Mouse (Mus musculus): ENCODE results near the gene Rufy3. TPM values are rescaled to one million over a fixed set of nuclear protein-coding genes. Genes with fewer than 3 reads are reported as not detected.
A peak's percentile ranks its signal among the peaks of the same experiment; 100 is the strongest.

Rufy3 gene
- polyA plus RNA-seq, 1 experiment = 6.1 TPM

DNA sequence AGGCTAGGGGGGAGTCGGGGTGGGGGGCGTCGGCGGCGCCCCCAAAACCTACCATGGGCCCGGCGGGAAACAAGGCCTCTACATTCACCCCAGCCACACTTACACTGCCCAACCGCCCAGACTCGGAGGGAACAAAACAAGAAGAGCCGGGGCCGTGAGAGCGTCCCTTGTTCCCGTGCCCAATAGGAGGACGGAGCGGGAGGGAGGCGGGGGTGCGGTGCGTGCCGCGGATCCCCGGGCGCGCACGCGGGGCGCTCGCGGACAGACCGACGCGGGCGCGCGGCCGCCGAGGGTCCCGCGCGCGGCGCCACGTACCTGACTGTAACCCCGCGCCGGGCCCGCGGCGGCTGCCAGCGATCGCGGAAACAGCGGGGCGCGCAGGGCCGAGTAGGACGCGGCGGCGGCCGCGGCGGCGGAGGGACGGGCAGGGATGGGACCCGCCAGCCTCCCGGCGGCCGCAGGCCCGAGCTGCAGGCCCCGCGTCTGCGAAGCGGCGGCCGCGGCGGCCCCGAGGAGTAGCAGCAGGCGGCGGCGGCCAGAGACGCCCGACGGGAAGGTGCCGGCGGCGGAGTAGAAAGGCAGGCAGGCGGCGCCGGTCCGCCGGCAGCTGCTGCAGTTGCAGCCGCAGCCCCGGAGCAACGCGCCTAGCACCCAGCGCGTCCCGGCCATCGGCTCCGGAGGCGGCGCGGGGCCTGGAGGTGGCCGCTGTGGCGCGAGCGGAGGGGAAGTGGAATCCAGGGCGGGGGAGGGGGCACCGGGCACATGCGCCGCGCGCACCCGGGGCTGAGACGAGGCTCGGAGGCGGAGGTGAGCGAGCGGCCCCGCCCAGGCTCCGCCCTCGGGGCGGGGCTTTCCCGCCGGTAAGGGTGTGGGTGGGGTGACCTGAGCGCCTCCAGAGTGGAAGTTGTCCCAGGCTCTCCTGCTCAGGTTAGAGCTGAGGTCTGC lies 110.9 kb downstream of the Rufy3 start, which contains the start of gene Grsf1:
Gene Grsf1, minus strand, starts transcription at position 729 of the 945 bp plus-strand sequence.
- peak within 1 kb of the TSS; percentile 80 for H3K4me3 ChIP-seq (replicated peaks; ENCODE audit: control insufficient read depth, low read depth, low read length)
- WGBS = under 1% methylated on average over 118 of the region's 127 CpGs
- TF ChIP-seq POLR2A (IDR thresholded peaks at IDR 0.05; ENCODE audit: borderline replicate concordance, control insufficient read depth, low read depth, low read length) (peak; percentile 58; the same call in 1 of the 2 replicates), CTCF (IDR thresholded peaks at IDR 0.05; ENCODE audit: control insufficient read depth, insufficient read depth, low read length) (no peak)
- H3K4me1 ChIP-seq (ENCODE audit: control insufficient read depth, insufficient read depth, low read length) = no peaks in the 10 kb centered on the region
- peak within 1 kb of the TSS; percentile 93 for H3K27ac ChIP-seq (ENCODE audit: control insufficient read depth, insufficient read depth, low read depth, low read length, poor library complexity)

- H3K4me1 ChIP-seq (ENCODE audit: control insufficient read depth, insufficient read depth, low read length) = no peaks in the 10 kb centered on the region
- H3K27ac ChIP-seq (ENCODE audit: control insufficient read depth, insufficient read depth, low read depth, low read length, poor library complexity) = no peak overlapping the region
- H3K4me3 ChIP-seq (replicated peaks; ENCODE audit: control insufficient read depth, low read depth, low read length) = no peak overlapping the region
- TF ChIP-seq CTCF (IDR thresholded peaks at IDR 0.05; ENCODE audit: control insufficient read depth, insufficient read depth, low read length) = no peak
- no peak for TF ChIP-seq POLR2A (IDR thresholded peaks at IDR 0.05; ENCODE audit: borderline replicate concordance, control insufficient read depth, low read depth, low read length)
- 35% methylated on average over 7 of the region's 7 CpGs for WGBS
These were observed 114.1 kb downstream of the Rufy3 start for GRCm38 (mm10) chr5:88678929-88679328.

DNA sequence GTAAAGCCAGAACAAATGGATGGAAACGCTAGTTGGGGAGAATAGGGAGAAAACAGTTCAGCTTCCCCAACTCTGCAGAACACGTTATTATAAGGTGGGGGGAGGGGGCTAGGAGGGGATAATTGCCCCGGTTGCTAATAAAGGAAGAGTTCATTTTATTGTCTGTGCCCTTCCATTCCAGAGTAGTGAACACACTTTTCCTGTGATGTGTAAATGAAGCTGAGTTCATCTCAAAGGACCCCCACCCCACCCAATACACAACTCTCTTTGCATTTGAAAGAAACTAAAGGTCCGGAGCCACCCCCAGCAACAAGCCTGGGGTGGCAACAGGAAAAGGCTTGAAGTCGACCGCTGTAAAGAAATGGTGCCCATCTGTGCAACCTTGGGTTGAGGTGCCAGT lies 114.5 kb downstream of the Rufy3 start:
- no peak overlapping the region for H3K4me3 ChIP-seq (replicated peaks; ENCODE audit: control insufficient read depth, low read depth, low read length)
- TF ChIP-seq CTCF (IDR thresholded peaks at IDR 0.05; ENCODE audit: control insufficient read depth, insufficient read depth, low read length) = no peak
- TF ChIP-seq POLR2A (IDR thresholded peaks at IDR 0.05; ENCODE audit: borderline replicate concordance, control insufficient read depth, low read depth, low read length) = no peak
- H3K4me1 ChIP-seq (ENCODE audit: control insufficient read depth, insufficient read depth, low read length) = no peaks in the 10 kb centered on the region
- H3K27ac ChIP-seq (ENCODE audit: control insufficient read depth, insufficient read depth, low read depth, low read length, poor library complexity) = no peak overlapping the region
- WGBS = 62% methylated on average over 6 of the region's 6 CpGs

GRCm38 (mm10) chr5:88680567-88680966 lies 115.7 kb downstream of the Rufy3 start:
- Histone ChIP-seq H3K27ac (ENCODE audit: control insufficient read depth, insufficient read depth, low read depth, low read length, poor library complexity) (no peak overlapping the region), H3K4me1 (ENCODE audit: control insufficient read depth, insufficient read depth, low read length) (no peaks in the 10 kb centered on the region), H3K4me3 (replicated peaks; ENCODE audit: control insufficient read depth, low read depth, low read length) (no peak overlapping the region)
- 85% methylated on average over 6 of the region's 6 CpGs for WGBS
- TF ChIP-seq CTCF (IDR thresholded peaks at IDR 0.05; ENCODE audit: control insufficient read depth, insufficient read depth, low read length) = no peak
- no peak for TF ChIP-seq POLR2A (IDR thresholded peaks at IDR 0.05; ENCODE audit: borderline replicate concordance, control insufficient read depth, low read depth, low read length)

GRCm38 (mm10) chr5:88683706-88684105 lies 118.9 kb downstream of the Rufy3 start:
- no peaks in the 10 kb centered on the region for H3K4me1 ChIP-seq (ENCODE audit: control insufficient read depth, insufficient read depth, low read length)
- 78% methylated on average over 9 of the region's 9 CpGs for WGBS
- no peak overlapping the region for H3K27ac ChIP-seq (ENCODE audit: control insufficient read depth, insufficient read depth, low read depth, low read length, poor library complexity)
- H3K4me3 ChIP-seq (replicated peaks; ENCODE audit: control insufficient read depth, low read depth, low read length) = no peak overlapping the region
- TF ChIP-seq CTCF (IDR thresholded peaks at IDR 0.05; ENCODE audit: control insufficient read depth, insufficient read depth, low read length) (no peak), POLR2A (IDR thresholded peaks at IDR 0.05; ENCODE audit: borderline replicate concordance, control insufficient read depth, low read depth, low read length) (no peak)

DNA sequence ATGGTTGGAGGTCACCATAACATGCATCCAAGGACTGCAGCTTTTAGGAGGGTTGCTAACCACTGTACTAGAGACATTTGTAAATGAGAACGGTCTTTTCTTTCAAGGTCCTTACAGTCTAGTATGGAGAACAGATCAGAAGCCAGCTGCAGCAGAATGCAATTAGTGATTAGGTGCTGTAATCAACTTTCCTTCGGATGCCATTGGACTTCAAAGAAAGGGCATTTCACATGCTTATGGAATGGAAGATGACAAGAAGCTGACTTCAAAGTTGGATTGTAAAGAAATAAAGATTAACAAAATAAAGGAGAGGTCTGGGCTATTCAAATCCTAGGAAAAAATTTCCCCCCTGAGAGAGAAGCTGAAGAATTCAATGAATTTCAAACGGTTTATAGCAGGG lies 119.4 kb downstream of the Rufy3 start:
- 37% methylated on average over 3 of the region's 3 CpGs for WGBS
- no peak for TF ChIP-seq POLR2A (IDR thresholded peaks at IDR 0.05; ENCODE audit: borderline replicate concordance, control insufficient read depth, low read depth, low read length)
- TF ChIP-seq CTCF (IDR thresholded peaks at IDR 0.05; ENCODE audit: control insufficient read depth, insufficient read depth, low read length) = no peak

GRCm38 (mm10) chr5:88685306-88685705 lies 120.5 kb downstream of the Rufy3 start:
- TF ChIP-seq POLR2A (IDR thresholded peaks at IDR 0.05; ENCODE audit: borderline replicate concordance, control insufficient read depth, low read depth, low read length) (no peak), CTCF (IDR thresholded peaks at IDR 0.05; ENCODE audit: control insufficient read depth, insufficient read depth, low read length) (no peak)
- Histone ChIP-seq H3K27ac (ENCODE audit: control insufficient read depth, insufficient read depth, low read depth, low read length, poor library complexity) (no peak overlapping the region), H3K4me3 (replicated peaks; ENCODE audit: control insufficient read depth, low read depth, low read length) (no peak overlapping the region), H3K4me1 (ENCODE audit: control insufficient read depth, insufficient read depth, low read length) (no peaks in the 10 kb centered on the region)
- WGBS = 26% methylated on average over 6 of the region's 6 CpGs

More for the DNA sequence above, 119.4 kb downstream of the Rufy3 start:
- Histone ChIP-seq H3K4me1 (ENCODE audit: control insufficient read depth, insufficient read depth, low read length) (no peaks in the 10 kb centered on the region), H3K27ac (ENCODE audit: control insufficient read depth, insufficient read depth, low read depth, low read length, poor library complexity) (no peak overlapping the region), H3K4me3 (replicated peaks; ENCODE audit: control insufficient read depth, low read depth, low read length) (no peak overlapping the region)

GRCm38 (mm10) chr5:88685745-88686299 lies 121.0 kb downstream of the Rufy3 start:
- H3K4me3 ChIP-seq (replicated peaks; ENCODE audit: control insufficient read depth, low read depth, low read length) = no peak overlapping the region
- H3K4me1 ChIP-seq (ENCODE audit: control insufficient read depth, insufficient read depth, low read length) = no peaks in the 10 kb centered on the region
- 66% methylated on average over 6 of the region's 6 CpGs for WGBS
- TF ChIP-seq CTCF (IDR thresholded peaks at IDR 0.05; ENCODE audit: control insufficient read depth, insufficient read depth, low read length) (no peak), POLR2A (IDR thresholded peaks at IDR 0.05; ENCODE audit: borderline replicate concordance, control insufficient read depth, low read depth, low read length) (no peak)
- H3K27ac ChIP-seq (ENCODE audit: control insufficient read depth, insufficient read depth, low read depth, low read length, poor library complexity) = no peak overlapping the region
